Mouse (Mus musculus): ENCODE results near the gene Dgka.

Dgka gene

GRCm38 (mm10) chr10:128744680-128745601 is at the start of gene Dgka:
Dgka (minus strand) TSS chr10:128744855.
- no peak for DNase-seq (ENCODE audit: low spot score in 2 of 2)

- DNase-seq (ENCODE audit: low spot score in 2 of 2), result no peak
Measured at GRCm38 (mm10) chr10:128794391-128794790, 49.7 kb upstream of the Dgka start.

DNA sequence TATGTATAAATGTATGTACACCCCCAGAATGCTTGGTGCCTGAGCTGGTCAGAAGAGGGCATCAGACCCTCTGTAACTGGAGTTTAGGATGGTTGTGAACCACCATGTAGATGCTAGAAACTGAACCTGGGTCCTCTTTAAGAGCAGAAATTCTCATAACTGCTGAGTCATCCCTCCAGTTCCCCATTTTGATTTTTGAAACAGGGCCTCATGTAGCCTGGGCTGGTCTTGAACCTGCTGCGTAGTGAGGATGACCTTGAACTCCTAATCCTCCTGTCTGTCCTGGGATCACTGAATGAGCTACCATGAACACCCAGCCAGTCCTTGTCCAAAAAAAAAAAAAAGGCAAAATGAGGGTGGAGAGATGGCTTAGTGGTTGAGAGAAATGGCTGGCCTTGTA is 48.6 kb upstream of the Dgka start:
- DNase-seq (ENCODE audit: low spot score in 2 of 2), result no peak

DNA sequence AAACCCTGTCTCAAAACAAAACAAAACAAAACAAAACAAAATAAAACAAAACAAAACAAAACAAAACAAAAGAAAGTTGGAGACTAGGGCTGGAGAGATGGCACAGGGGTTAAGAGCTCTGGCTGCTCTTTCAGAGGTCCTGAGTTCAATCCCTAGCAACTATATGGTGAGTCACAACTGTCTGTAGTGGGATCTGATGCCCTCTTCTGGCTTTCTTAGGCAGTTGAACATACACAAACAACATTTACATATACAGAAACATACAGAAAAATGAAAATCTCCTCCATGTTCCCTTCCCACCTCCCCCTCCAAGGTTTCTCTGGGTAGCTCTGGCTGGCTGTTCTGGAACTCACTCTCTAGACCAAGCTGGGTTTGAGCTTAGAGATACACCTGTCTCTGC is 47.4 kb upstream of the Dgka start:
- no peak for DNase-seq (ENCODE audit: low spot score in 2 of 2)

GRCm38 (mm10) chr10:128790398-128791124 is 45.9 kb upstream of the Dgka start, which contains the start of gene Mmp19:
Mmp19 (plus strand) TSS chr10:128790910.
- DNase-seq (ENCODE audit: low spot score in 2 of 2), result no peak

GRCm38 (mm10) chr10:128780200-128780599 is 35.5 kb upstream of the Dgka start:
- DNase-seq (ENCODE audit: low spot score in 2 of 2), result no peak

DNA sequence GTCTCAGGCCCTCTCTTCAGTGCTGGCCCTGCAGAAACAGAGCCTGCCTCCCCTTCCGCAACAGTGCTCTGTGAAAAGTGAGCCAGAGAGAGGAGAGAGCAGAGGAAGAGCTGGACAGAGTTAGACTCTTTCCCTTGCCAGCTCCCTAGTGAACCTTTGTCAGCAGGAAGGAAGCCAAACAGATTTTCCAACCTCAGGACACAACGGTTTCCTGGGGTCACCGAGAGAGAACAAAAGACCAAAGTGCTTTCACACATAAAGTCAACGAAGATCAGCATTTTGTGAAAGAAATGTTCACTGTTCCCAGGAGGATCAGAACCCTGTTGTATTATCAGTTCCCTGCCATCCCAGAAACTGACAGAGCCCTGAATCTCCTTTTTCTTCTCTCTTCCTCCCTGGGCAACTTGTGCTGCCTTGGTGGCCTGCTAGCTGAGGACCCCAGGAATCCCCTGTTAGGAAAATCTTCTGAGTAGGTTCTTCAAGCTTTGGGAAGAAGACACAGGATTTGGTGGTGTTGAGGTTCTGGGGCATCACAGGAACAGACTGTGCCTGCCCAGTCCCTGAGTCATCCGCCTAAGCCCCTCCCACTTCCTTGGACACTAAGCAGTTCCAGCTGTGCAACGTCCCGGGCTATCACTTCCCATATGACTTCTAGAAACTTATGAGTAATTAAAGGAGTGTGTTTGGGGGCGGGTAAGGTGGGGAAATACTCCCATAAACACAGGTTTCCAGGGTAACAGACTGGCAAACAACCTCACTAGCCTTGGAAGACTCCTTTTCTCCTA is 34.5 kb upstream of the Dgka start:
- no peak for DNase-seq (ENCODE audit: low spot score in 2 of 2)

- no peak for DNase-seq (ENCODE audit: low spot score in 2 of 2)
Measured at GRCm38 (mm10) chr10:128778441-128778840, 33.8 kb upstream of the Dgka start.

- no peak for DNase-seq (ENCODE audit: low spot score in 2 of 2)
Measured at GRCm38 (mm10) chr10:128773685-128774084, 29.0 kb upstream of the Dgka start.

- no peak for DNase-seq (ENCODE audit: low spot score in 2 of 2)
Measured at GRCm38 (mm10) chr10:128772895-128773294, 28.2 kb upstream of the Dgka start.

DNA sequence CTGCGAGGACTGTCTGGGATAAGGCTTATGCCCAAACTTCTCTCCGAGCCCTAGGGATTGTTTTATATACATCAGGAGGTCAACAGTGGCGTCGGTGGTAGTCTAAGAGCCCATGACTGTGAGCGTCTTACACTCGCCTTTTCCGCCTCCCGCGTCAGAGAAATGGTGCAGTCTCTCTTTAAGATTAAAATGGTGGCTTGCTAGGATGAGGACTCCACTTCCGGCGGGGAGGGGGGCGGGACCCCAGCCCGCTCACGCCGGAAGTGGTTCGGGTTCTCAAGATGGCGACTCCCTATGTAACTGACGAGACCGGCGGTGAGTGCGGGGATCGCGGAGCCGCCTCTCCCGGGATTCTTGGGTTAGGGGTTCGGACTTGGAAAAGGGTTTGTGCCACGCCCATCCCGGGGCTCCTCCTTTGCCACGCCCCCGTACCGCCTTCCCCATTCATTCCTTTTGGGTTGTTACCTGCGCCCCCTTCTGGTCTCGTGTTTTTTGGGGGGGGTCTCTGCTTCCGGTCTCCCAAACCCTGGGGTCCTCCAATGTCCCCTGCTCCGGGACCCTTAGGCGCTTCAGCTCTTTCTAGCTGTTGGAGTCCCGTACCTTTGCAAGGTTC is 3.7 kb upstream of the Dgka start:
- DNase-seq (ENCODE audit: low spot score in 2 of 2), result peak; percentile 68 to 70

DNA sequence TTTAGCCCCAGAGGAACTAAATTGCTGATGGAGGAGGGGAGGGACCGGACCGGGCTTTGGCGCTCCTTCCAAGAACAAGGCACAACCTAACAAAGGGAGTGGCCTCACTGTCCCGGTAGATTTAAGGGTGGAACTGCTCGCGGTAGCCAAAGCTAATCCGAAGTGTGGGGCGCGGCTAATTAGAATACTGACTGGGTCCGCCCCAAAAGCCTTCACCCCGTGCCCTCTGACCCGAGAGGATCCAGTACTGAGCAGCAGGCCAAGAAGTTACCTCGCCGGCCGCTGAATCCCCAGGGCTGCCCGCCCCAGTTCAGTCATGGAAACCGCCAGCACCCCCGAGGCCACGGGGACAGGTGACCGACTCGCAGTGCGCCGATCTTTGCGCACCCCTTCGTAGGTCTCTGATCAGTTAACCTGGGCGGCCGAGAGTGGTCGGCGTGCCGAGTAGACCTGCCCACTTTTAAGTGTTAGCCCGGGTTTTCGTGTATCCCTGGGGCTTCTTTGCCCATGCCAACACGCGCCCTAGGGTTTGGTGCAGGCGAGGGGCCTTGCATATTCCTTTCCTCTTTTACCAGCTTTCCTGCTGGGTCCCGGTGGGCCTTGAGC is 3.1 kb upstream of the Dgka start, which contains the start of gene Pym1:
TSS of gene Pym1 (plus strand) at position 244 of the 606 bp plus-strand sequence.
- peak in 1 of 2 experiments; percentile 28 for DNase-seq (ENCODE audit: low spot score in 2 of 2)

- DNase-seq (ENCODE audit: low spot score in 2 of 2), result no peak
Measured at GRCm38 (mm10) chr10:128746972-128747645, 2.5 kb upstream of the Dgka start.

- DNase-seq (ENCODE audit: low spot score in 2 of 2), result no peak
Measured at GRCm38 (mm10) chr10:128745946-128746613, 1.4 kb upstream of the Dgka start.

DNA sequence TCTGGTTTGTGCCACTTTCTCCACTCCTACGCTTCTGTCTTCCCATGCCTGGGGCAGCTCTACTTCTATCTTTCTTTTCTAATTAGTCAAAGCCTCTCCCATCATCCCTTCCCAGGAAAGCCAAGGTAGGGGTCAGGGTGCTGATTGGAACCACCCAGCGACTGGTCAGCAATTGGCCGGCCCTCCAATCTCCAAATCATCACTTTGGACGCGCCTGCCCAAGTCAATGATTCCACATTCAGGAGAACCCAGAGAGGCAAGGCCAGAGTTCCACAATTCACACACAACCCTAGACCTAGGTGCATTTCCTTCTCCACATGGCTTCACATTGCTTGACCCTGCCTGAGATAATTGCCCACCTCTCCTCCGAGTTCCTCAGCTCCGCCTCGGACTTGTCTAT is 444 bp downstream of the Dgka start:
- DNase-seq (ENCODE audit: low spot score in 2 of 2), result no peak

DNA sequence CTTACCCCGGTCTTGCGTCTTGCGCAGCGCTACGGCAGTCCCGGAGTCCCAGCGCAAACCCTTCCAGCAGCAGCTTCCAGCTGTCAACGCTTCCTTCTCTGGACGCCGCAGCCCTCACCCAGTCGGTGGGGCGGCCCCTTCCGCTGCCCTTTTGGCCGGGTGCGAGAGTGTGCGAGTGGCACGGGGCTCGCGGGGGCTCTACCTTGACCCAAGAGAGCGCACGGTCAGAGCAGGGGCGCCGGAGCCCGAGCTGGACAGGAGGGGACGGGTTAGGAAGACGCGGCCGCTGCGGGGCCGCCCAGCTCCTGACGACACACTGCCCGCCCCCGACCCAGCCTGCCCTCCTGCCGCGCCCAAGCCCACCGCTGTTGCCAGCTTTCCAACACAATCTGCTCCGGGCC is 864 bp downstream of the Dgka start:
- DNase-seq (ENCODE audit: low spot score in 2 of 2), result peak in 1 of 2 experiments; percentile 26

DNA sequence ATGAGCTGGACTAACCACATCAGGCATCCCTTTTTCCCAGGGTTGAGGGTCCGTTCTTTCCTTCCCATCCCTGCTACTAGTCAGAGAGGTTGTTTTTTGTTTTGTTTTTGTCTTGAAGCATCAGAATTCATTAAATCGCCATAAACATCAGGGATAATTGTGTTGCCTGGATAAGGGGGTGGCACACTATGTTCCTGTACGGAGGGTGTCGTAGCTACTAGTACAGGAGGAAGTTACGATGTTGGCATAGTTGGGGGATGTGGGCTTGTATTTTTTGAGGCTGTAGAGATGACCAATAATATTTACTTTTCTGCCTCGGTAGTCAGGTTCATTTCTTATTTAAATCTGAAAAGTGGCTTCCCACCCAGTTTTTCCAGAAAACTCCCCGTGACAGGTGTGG is 1.4 kb downstream of the Dgka start:
- DNase-seq (ENCODE audit: low spot score in 2 of 2), result no peak

- no peak for DNase-seq (ENCODE audit: low spot score in 2 of 2)
Measured at GRCm38 (mm10) chr10:128742616-128743015, 2.0 kb downstream of the Dgka start.

DNA sequence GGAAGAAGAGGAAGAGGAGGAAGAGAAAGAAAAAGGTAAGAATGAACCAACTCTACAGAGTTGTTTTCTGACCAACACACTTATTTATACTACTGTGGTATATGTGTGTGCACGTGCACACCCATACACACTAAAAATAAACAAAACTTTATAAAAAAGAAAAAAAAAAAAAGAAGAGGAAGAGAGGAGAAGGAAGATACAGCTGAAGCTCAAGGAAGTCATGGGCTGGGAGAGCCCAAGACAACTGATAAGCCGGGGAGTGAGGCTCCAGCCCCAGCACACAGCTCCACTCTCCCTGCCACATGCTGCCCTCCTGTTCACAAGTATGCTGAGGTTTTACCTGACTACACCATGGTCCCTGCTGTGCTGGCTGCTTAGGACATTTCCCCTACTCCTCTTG is 4.4 kb downstream of the Dgka start:
- no peak for DNase-seq (ENCODE audit: low spot score in 2 of 2)

- DNase-seq (ENCODE audit: low spot score in 2 of 2), result no peak
Measured at GRCm38 (mm10) chr10:128737435-128737834, 7.2 kb downstream of the Dgka start.

Measured in frontal cortex, postnatal 14 days (tissue).